Mouse (Mus musculus) mature B cell (primary cell): ENCODE results near the gene Olfr424.

Experiments
- in situ Hi-C: fragments of 300-500 bp; cut with MboI; formaldehyde crosslinking; loops from 2 replicates; pipeline ENCODE4 v1.14.3; 2019

Gene Olfr424

GRCm38 (mm10) chr1:174131217-174131616 is at the start of gene Olfr424:
Gene Olfr424 (plus strand): TSS chr1:174131517.
- in situ Hi-C loops = no loop called here

- in situ Hi-C loops = loop anchor here (25.0 kb wide), 1 partner anchor 622 kb away; no protein-coding TSS in a partner anchor
Observed at GRCm38 (mm10) chr1:174084031-174084430, 47.3 kb upstream of the Olfr424 start, which contains the start of gene Olfr429. Gene Olfr429 (plus strand): TSS chr1:174084331.

- in situ Hi-C loops = loop anchor here (25.0 kb wide), 1 partner anchor 634 kb away; no protein-coding TSS in a partner anchor
Observed at GRCm38 (mm10) chr1:174096591-174096990, 34.7 kb upstream of the Olfr424 start, which contains the start of gene Olfr427. Gene Olfr427 (plus strand): TSS chr1:174096891.

- in situ Hi-C loops = no loop called here
Observed at GRCm38 (mm10) chr1:174103735-174104134, 27.6 kb upstream of the Olfr424 start.

- in situ Hi-C loops = no loop called here
Observed at GRCm38 (mm10) chr1:174121062-174121461, 10.3 kb upstream of the Olfr424 start, which contains the start of gene Olfr231. Gene Olfr231 (minus strand): TSS chr1:174121162.

GRCm38 (mm10) chr1:174131999-174132398 is 682 bp downstream of the Olfr424 start:
- in situ Hi-C loops = no loop called here

GRCm38 (mm10) chr1:174141384-174141783 is 10.1 kb downstream of the Olfr424 start:
- in situ Hi-C loops = no loop called here

GRCm38 (mm10) chr1:174146696-174147095 is 15.4 kb downstream of the Olfr424 start:
- in situ Hi-C loops = no loop called here

GRCm38 (mm10) chr1:174149289-174149688 is 18.0 kb downstream of the Olfr424 start:
- in situ Hi-C loops = no loop called here

- in situ Hi-C loops = no loop called here
Observed at GRCm38 (mm10) chr1:174155333-174155732, 24.0 kb downstream of the Olfr424 start, which contains the start of gene Olfr420. Gene Olfr420 (plus strand): TSS chr1:174155633.

GRCm38 (mm10) chr1:174157622-174158021 is 26.3 kb downstream of the Olfr424 start:
- in situ Hi-C loops = no loop called here

- in situ Hi-C loops = no loop called here
Observed at GRCm38 (mm10) chr1:174158512-174158911, 27.2 kb downstream of the Olfr424 start.

GRCm38 (mm10) chr1:174159095-174159494 is 27.8 kb downstream of the Olfr424 start:
- in situ Hi-C loops = no loop called here

- in situ Hi-C loops = no loop called here
Observed at GRCm38 (mm10) chr1:174169024-174169423, 37.7 kb downstream of the Olfr424 start.

- in situ Hi-C loops = no loop called here
Observed at GRCm38 (mm10) chr1:174170706-174171501, 39.6 kb downstream of the Olfr424 start.

GRCm38 (mm10) chr1:174171537-174171936 is 40.2 kb downstream of the Olfr424 start:
- in situ Hi-C loops = no loop called here

GRCm38 (mm10) chr1:174172605-174173004 is 41.3 kb downstream of the Olfr424 start, which contains the start of gene Spta1:
Gene Spta1 (plus strand): TSS chr1:174172776.
- in situ Hi-C loops = no loop called here
